Mouse (Mus musculus) liver, embryonic 11.5 days (tissue): ENCODE measurements around the gene Rnf225. TPM values are rescaled to one million over a fixed set of nuclear protein-coding genes. Genes with fewer than 3 reads are reported as not detected.
A peak's percentile ranks its signal among the peaks of the same experiment; 100 is the strongest.
"Not testable (repeated sequence)": the region's sequence is repeated elsewhere in the genome, so short reads cannot be mapped to it uniquely, and the experiment has no call there.

Experiments used
- ATAC-seq: fragments of 200-750 bp; cut with Nextera tagmentation; replicated peaks from 2 replicates; pipeline ENCODE4 v1.8.0; 2017; ENCODE audit warnings: moderate number of reproducible peaks, mild to moderate bottlenecking, moderate TSS enrichment, moderate library complexity; ENCODE audit not compliant: low FRiP score
- DNase-seq: peaks from one replicate; pipeline ENCODE4 v3.0.0-alpha.2; 2017; ENCODE audit warnings: low spot score
- H3K27ac ChIP-seq: fragments of 300-500 bp; sonication (generic); 2 replicates; pipeline ENCODE4 v1.5.1; 2014; ENCODE audit warnings: mild to moderate bottlenecking, low read depth, low read length, control low read depth
- H3K27me3 ChIP-seq: fragments of 300-500 bp; sonication (generic); replicated peaks from 2 replicates; pipeline ENCODE4 v1.6.1; 2014; ENCODE audit warnings: low read length, mixed read lengths; ENCODE audit not compliant: control insufficient read depth, insufficient read depth
- H3K36me3 ChIP-seq: fragments of 300-500 bp; sonication (generic); 2 replicates; pipeline ENCODE4 v1.6.1; 2014; ENCODE audit warnings: mild to moderate bottlenecking, low read length, moderate library complexity, mixed read lengths; ENCODE audit not compliant: control insufficient read depth, insufficient read depth
- H3K4me1 ChIP-seq: fragments of 300-500 bp; sonication (generic); replicated peaks from 2 replicates; pipeline ENCODE4 v1.6.1; 2014; ENCODE audit warnings: low read length, mixed read lengths; ENCODE audit not compliant: control insufficient read depth, insufficient read depth
- H3K4me2 ChIP-seq: fragments of 300-500 bp; sonication (generic); 2 replicates; pipeline ENCODE4 v1.6.1; 2014; ENCODE audit warnings: mild to moderate bottlenecking, control low read depth, moderate library complexity
- H3K4me3 ChIP-seq: fragments of 300-500 bp; sonication (generic); 2 replicates; pipeline ENCODE4 v1.5.1; 2014; ENCODE audit warnings: low read depth, low read length, control low read depth
- H3K9ac ChIP-seq: fragments of 300-500 bp; sonication (generic); 2 replicates; pipeline ENCODE4 v1.6.1; 2014; ENCODE audit warnings: low read depth, low read length, control low read depth
- H3K9me3 ChIP-seq: fragments of 300-500 bp; sonication (generic); 2 replicates; pipeline ENCODE4 v1.6.1; 2016; ENCODE audit warnings: low read length, inconsistent platforms, mixed read lengths; ENCODE audit not compliant: control insufficient read depth
- WGBS: fragments of 180-500 bp; shearing (Covaris S2); extraction: QIAGEN DNeasy Blood & Tissue Kit; methylation state at CpG from one replicate; pipeline ENCODE4 v1.1.7; 2014; 5-methylcytosine and 5-hydroxymethylcytosine counted together
- polyA plus RNA-seq: library from polyadenylated mRNA; unstranded; fragments of >200 nt; fragmentation: Nextera tagmentation; extraction: Ambion mirVana; gene quantifications from 2 replicates; pipeline ENCODE4 v1.2.1, GENCODE M21; 2014

Gene Rnf225
- 0.38 and 0.81 TPM in 2 replicates for polyA plus RNA-seq

DNA sequence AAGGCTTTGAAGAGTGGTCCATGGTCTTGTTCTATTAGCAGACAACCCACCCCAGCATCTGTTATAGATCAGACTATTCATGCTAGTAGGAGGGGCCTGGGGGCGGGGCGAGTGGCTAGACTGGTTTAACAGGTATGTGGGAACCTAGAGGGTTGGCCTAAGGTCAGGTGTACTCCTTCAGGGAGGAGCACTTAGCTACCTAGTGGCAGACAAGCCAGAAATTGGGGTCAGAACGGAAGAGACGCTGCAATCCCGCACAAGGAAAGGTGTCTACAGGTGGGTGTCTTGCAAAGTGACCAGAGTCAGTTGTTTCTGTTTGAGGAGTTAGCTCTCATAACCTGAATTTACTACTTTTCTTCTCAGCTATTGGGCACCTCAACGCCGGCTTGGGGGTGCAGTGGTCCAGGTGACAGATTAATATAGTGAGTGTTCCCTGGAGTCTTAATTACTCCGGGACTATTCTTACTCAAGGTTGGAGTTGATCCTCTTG is at the start of gene Rnf225:
Gene Rnf225 (plus strand): TSS at position 226 of the 490 bp plus-strand sequence.
- DNase-seq (peak; percentile 70), ATAC-seq (peak; percentile 13)
- Histone ChIP-seq H3K4me1 (peaks cover 19% of the 10 kb centered on the region), H3K9ac (peak within 1 kb of the TSS; percentile 53), H3K4me3 (peak within 1 kb of the TSS; percentile 40), H3K27me3 (peaks cover 4% of the 10 kb centered on the region; the same call in 1 of the 2 replicates), H3K36me3 (peaks cover 44% of the 10 kb centered on the region), H3K27ac (no peak within 1 kb of the TSS), H3K9me3 (no peaks in the 10 kb centered on the region), H3K4me2 (peak within 1 kb of the TSS; percentile 74)
- 20% methylated on average over 8 of the region's 8 CpGs for WGBS

DNA sequence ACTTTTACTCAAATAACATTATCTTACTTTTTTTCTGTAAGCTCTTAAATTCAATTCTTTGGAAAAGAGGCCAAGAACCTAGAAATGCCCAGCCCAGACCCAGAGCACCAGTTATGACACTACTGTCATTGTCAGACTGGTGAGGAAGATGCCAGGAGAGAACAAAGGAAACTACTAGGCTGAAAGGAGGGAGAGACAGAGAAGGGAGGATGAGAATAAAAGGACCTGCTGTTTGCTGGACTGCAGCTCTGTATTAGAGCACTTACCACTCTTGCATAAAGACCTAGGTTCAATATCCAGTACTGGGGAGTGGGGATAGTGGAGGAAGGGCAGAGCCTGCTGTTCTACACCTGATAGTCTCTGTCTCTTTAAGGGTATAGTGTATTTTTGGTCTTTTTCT is 47.2 kb upstream of the Rnf225 start:
- H3K36me3 ChIP-seq = peaks cover 3% of the 10 kb centered on the region; the same call in 1 of the 2 replicates
- ATAC-seq = no peak
- H3K4me2 ChIP-seq = no peak overlapping the region
- peaks cover 4% of the 10 kb centered on the region for H3K4me1 ChIP-seq
- DNase-seq = no peak
- no peak overlapping the region for H3K9ac ChIP-seq
- no peak overlapping the region for H3K4me3 ChIP-seq
- no peaks in the 10 kb centered on the region for H3K27me3 ChIP-seq
- no peak overlapping the region for H3K27ac ChIP-seq
- no peaks in the 10 kb centered on the region for H3K9me3 ChIP-seq

DNA sequence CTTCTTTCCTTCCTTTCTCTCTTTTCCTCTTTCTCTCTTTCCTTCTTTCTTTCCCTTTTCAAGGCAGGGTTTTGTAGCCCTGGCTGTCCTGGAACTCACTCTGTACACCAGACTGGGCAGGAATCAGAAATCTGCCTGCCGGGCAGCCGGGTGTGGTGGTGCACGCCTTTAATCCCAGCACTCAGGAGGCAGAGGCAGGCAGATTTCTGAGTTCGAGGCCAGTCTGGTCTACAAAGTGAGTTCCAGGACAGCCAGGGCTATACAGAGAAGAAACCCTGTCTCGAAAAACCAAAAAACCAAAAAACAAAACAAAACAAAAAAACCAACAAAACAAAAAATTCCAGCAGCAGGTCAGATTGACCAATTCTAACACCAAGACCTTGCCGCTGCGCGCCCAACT is 46.7 kb upstream of the Rnf225 start:
- 0 out of 2 replicates have a peak overlapping the region, but pooled peaks have one; percentile 38 for H3K9ac ChIP-seq
- WGBS = 40% methylated on average over 8 of the region's 8 CpGs
- H3K4me1 ChIP-seq, H3K27ac ChIP-seq, H3K36me3 ChIP-seq, H3K27me3 ChIP-seq, DNase-seq, H3K9me3 ChIP-seq: not testable (repeated sequence)
- ATAC-seq = 0 out of 2 replicates have a peak, but pooled peaks have one; percentile 5
- peak overlapping the region; percentile 73 for H3K4me2 ChIP-seq
- H3K4me3 ChIP-seq = peak overlapping the region; percentile 55

DNA sequence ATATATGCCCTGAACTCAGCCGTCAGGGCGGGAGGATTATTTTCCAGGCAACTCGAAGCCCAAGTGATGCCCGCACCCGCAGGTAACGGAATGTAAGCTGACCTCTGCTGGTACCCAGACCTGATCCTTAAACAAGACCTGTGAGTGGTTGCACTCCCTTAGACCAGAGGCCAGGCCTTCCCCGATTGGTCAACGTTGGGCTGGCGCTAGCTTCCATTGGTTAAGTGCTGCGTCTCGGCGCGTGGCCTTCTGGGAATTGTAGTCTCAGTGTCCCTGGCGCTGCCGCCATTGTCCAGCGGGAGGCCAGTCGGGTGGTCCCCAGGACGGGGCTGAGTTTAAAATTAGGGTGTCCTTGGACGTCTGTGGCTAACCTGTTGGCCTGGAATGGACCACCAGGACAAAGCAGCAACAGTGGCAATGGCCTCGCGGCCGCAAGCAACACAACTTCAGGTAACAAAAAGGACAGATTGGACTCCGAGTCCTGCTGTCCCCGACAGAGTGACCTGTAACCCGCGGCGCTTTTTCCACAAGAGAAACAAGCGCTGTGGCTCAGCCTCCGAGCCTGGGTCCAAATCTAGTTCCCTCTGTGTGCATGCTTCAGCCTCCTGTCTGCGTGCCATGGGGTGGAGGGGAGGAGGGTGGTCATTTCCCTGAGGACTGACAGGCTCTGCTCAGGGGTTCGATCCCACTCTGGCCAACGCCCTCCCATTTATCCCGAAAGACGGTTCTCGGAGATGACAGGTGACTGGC is 46.1 kb upstream of the Rnf225 start, which contains the start of gene Zfp128:
Gene Zfp128 (plus strand): TSS at position 267 of the 750 bp plus-strand sequence.
- H3K4me1 ChIP-seq = peaks cover 4% of the 10 kb centered on the region
- peak within 1 kb of the TSS; percentile 67 for H3K9ac ChIP-seq
- peak within 1 kb of the TSS; percentile 55 for H3K4me3 ChIP-seq
- no peaks in the 10 kb centered on the region for H3K27me3 ChIP-seq
- WGBS = 2% methylated on average over 35 of the region's 35 CpGs
- peaks cover 3% of the 10 kb centered on the region; the same call in 1 of the 2 replicates for H3K36me3 ChIP-seq
- no peak within 1 kb of the TSS for H3K27ac ChIP-seq
- H3K4me2 ChIP-seq = peak within 1 kb of the TSS; percentile 73
- DNase-seq (peak; percentile 89), ATAC-seq (peak; percentile 100)
- no peaks in the 10 kb centered on the region for H3K9me3 ChIP-seq

- Histone ChIP-seq H3K36me3 (peaks cover 22% of the 10 kb centered on the region; the same call in 1 of the 2 replicates), H3K9me3 (no peaks in the 10 kb centered on the region), H3K4me1 (peaks cover 2% of the 10 kb centered on the region), H3K9ac (no peak overlapping the region), H3K27ac (no peak overlapping the region), H3K4me3 (no peak overlapping the region), H3K27me3 (no peaks in the 10 kb centered on the region), H3K4me2 (no peak overlapping the region)
- ATAC-seq (no peak), DNase-seq (no peak)
- WGBS = 82% methylated on average over 12 of the region's 12 CpGs
Observed at GRCm38 (mm10) chr7:12886563-12887266, 40.5 kb upstream of the Rnf225 start.

GRCm38 (mm10) chr7:12887585-12887984 is 39.6 kb upstream of the Rnf225 start:
- H3K27ac ChIP-seq = no peak overlapping the region
- no peaks in the 10 kb centered on the region for H3K27me3 ChIP-seq
- H3K4me2 ChIP-seq = no peak overlapping the region
- H3K36me3 ChIP-seq = peaks cover 22% of the 10 kb centered on the region; the same call in 1 of the 2 replicates
- H3K9ac ChIP-seq = no peak overlapping the region
- 82% methylated on average over 5 of the region's 5 CpGs for WGBS
- no peaks in the 10 kb centered on the region for H3K4me1 ChIP-seq
- DNase-seq (no peak), ATAC-seq (no peak)
- no peak overlapping the region for H3K4me3 ChIP-seq
- no peaks in the 10 kb centered on the region for H3K9me3 ChIP-seq

- Histone ChIP-seq H3K27ac (no peak overlapping the region), H3K4me2 (no peak overlapping the region), H3K4me1 (no peaks in the 10 kb centered on the region), H3K9me3 (no peaks in the 10 kb centered on the region), H3K4me3 (no peak overlapping the region), H3K36me3 (peaks cover 19% of the 10 kb centered on the region; the same call in 1 of the 2 replicates), H3K9ac (no peak overlapping the region), H3K27me3 (no peaks in the 10 kb centered on the region)
- WGBS = 91% methylated on average over 14 of the region's 14 CpGs
- ATAC-seq (no peak), DNase-seq (no peak)
Observed at GRCm38 (mm10) chr7:12890928-12891327, 36.3 kb upstream of the Rnf225 start.

DNA sequence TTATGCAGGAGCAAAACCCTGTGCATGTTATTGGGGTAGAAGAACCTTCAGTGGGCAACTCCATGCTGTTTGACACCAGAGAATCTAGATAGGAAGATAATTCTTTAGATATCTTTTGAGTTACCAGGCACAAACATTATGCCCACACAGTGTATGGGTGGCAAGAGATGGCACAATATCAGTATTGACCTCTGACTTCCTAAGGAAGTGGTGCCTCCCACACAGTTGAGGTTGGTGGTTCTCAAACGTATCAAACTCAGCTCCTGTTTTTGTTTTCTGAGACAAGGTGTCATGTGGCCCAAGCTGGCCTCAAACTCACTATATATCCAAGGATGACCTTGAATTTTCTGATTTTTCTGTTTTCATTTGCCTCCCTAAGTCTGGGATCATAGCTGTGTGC is 35.9 kb upstream of the Rnf225 start:
- ATAC-seq (no peak), DNase-seq (no peak)
- WGBS = 44% methylated on average over 1 of the region's 1 CpGs
- H3K4me3 ChIP-seq = no peak overlapping the region
- H3K9me3 ChIP-seq = no peaks in the 10 kb centered on the region
- H3K27me3 ChIP-seq = no peaks in the 10 kb centered on the region
- H3K36me3 ChIP-seq = peaks cover 19% of the 10 kb centered on the region; the same call in 1 of the 2 replicates
- H3K9ac ChIP-seq = no peak overlapping the region
- no peak overlapping the region for H3K27ac ChIP-seq
- no peaks in the 10 kb centered on the region for H3K4me1 ChIP-seq
- H3K4me2 ChIP-seq = no peak overlapping the region
